Mouse (Mus musculus) cerebellum, postnatal 36 days (tissue): ENCODE results near the gene Cstf1.

ENCODE experiments used
- DNase-seq, 2 experiments: peaks; one replicate each; pipeline ENCODE4 v3.0.0; 2021 to 2022; ENCODE audit warnings: mixed read lengths in 2 of 2

Gene Cstf1

DNA sequence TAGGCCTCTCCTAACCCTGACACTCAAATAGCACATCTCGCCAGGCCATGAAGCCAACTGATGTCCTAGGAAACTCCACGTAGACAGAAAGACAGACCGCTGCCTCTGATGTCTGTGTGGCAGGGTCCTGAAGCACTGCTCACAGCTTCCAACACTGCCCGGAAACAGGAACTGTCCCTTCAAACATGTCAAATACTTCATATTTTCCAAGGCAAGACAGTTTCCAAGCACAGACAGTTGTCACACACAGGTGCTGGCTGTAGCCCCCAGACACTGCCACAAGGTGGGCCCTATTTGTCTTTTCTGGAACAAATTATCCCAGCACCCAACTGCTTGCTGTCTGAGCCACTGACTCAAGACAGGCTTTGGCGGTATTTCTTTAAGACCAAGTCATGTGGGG, 47.7 kb downstream of the Cstf1 start:
- DNase-seq: no peak

DNA sequence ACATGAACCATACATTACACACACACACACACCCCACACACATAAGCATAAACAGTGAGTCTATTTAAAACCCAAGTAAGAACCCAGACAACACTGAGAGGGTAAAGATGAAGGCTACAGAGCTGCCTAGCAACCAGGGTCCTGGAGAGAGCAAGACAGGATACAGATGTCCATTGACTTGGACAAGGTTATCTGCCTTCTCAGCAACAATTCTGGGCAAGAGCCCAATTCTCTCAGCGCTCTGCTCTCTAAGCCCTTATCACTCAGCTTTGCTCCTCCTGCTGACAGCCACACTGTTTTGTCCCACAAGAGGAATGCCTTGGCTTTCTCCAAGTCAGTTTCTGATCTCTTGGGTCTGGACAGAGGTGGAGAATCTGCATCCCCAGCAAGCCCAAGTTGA, 60.1 kb downstream of the Cstf1 start:
- no peak for DNase-seq
